Mouse (Mus musculus) embryonic facial prominence, embryonic 14.5 days (tissue): ENCODE measurements at regions not wholly inside any gene's neighbourhood (a gene's known extent, or its start where the extent isn't known, plus 50 kb on each side); places are given as distances from the start of the nearest gene placed in this dataset.

Source experiments
- ATAC-seq: fragments of 200-750 bp; cut with Nextera tagmentation; 2 replicates; pipeline ENCODE4 v1.8.0; 2017; ENCODE audit warnings: low read depth, moderate number of reproducible peaks, moderate TSS enrichment
- DNase-seq: peaks from one replicate; pipeline ENCODE4 v3.0.0-alpha.2; 2015; ENCODE audit warnings: low spot score
- H3K27ac ChIP-seq: fragments of 300-500 bp; sonication (generic); replicated peaks from 2 replicates; pipeline ENCODE4 v1.5.1; 2014; ENCODE audit warnings: low read depth, mild to moderate bottlenecking, low read length, moderate library complexity
- H3K27me3 ChIP-seq: fragments of 300-500 bp; sonication (generic); replicated peaks from 2 replicates; pipeline ENCODE4 v1.6.1; 2014; ENCODE audit warnings: low read length; ENCODE audit not compliant: control insufficient read depth, insufficient read depth
- H3K36me3 ChIP-seq: fragments of 300-500 bp; sonication (generic); 2 replicates; pipeline ENCODE4 v1.6.1; 2014; ENCODE audit warnings: low read length, mixed read lengths; ENCODE audit not compliant: control insufficient read depth, insufficient read depth
- H3K4me1 ChIP-seq: fragments of 300-500 bp; sonication (generic); 2 replicates; pipeline ENCODE4 v1.6.1; 2014; ENCODE audit warnings: antibody characterized with exemption, low read length; ENCODE audit not compliant: control insufficient read depth, insufficient read depth
- H3K4me2 ChIP-seq: fragments of 300-500 bp; sonication (generic); 2 replicates; pipeline ENCODE4 v1.6.1; 2014; ENCODE audit warnings: low read depth, mild to moderate bottlenecking, low read length, moderate library complexity, mixed read lengths
- H3K4me3 ChIP-seq: fragments of 300-500 bp; sonication (generic); 2 replicates; pipeline ENCODE4 v1.5.1; 2014; ENCODE audit warnings: low read depth, mild to moderate bottlenecking, low read length
- H3K9ac ChIP-seq: fragments of 300-500 bp; sonication (generic); 2 replicates; pipeline ENCODE4 v1.6.1; 2014; ENCODE audit warnings: low read depth, mild to moderate bottlenecking, low read length, moderate library complexity, mixed read lengths
- H3K9me3 ChIP-seq: fragments of 300-500 bp; sonication (generic); 2 replicates; pipeline ENCODE4 v1.6.1; 2016; ENCODE audit warnings: low read length; ENCODE audit not compliant: control insufficient read depth
- WGBS: fragments of 180-500 bp; shearing (Covaris S2); extraction: QIAGEN DNeasy Blood & Tissue Kit; methylation state at CpG from one replicate; pipeline ENCODE4 v1.1.7; 2014; 5-methylcytosine and 5-hydroxymethylcytosine counted together

GRCm38 (mm10) chr6:138782470-138782869, 124.1 kb upstream of the Igbp1b start:
- Histone ChIP-seq H3K36me3 (no peaks in the 10 kb centered on the region), H3K4me3 (no peak overlapping the region), H3K27ac (no peak overlapping the region), H3K9ac (no peak overlapping the region), H3K9me3 (no peaks in the 10 kb centered on the region), H3K4me1 (no peaks in the 10 kb centered on the region), H3K27me3 (no peaks in the 10 kb centered on the region), H3K4me2 (no peak overlapping the region)
- no peak for ATAC-seq
- WGBS, result 81% methylated on average over 4 of the region's 4 CpGs
- DNase-seq, result no peak

GRCm38 (mm10) chr6:138761991-138762390, 103.6 kb upstream of the Igbp1b start:
- ATAC-seq, result no peak
- Histone ChIP-seq H3K4me1 (no peaks in the 10 kb centered on the region), H3K36me3 (no peaks in the 10 kb centered on the region), H3K27ac (no peak overlapping the region), H3K4me3 (no peak overlapping the region), H3K4me2 (no peak overlapping the region), H3K9ac (no peak overlapping the region), H3K9me3 (no peaks in the 10 kb centered on the region), H3K27me3 (no peaks in the 10 kb centered on the region)
- DNase-seq, result no peak
- 75% methylated on average over 3 of the region's 3 CpGs for WGBS

- Histone ChIP-seq H3K36me3 (no peaks in the 10 kb centered on the region), H3K27ac (no peak overlapping the region), H3K9me3 (no peaks in the 10 kb centered on the region), H3K9ac (no peak overlapping the region), H3K4me1 (no peaks in the 10 kb centered on the region), H3K4me2 (no peak overlapping the region), H3K27me3 (no peaks in the 10 kb centered on the region), H3K4me3 (no peak overlapping the region)
- WGBS, result 66% methylated on average over 5 of the region's 5 CpGs
- ATAC-seq (no peak), DNase-seq (peak; percentile 2)
These were observed 96.6 kb upstream of the Igbp1b start for GRCm38 (mm10) chr6:138754955-138755303.

GRCm38 (mm10) chr6:138754302-138754954, 96.1 kb upstream of the Igbp1b start:
- Histone ChIP-seq H3K36me3 (no peaks in the 10 kb centered on the region), H3K4me2 (no peak overlapping the region), H3K9ac (no peak overlapping the region), H3K27me3 (no peaks in the 10 kb centered on the region), H3K27ac (no peak overlapping the region), H3K4me1 (no peaks in the 10 kb centered on the region), H3K4me3 (no peak overlapping the region), H3K9me3 (no peaks in the 10 kb centered on the region)
- ATAC-seq, result no peak
- 70% methylated on average over 2 of the region's 2 CpGs for WGBS
- DNase-seq, result peak; percentile 15

- DNase-seq (peak; percentile 13), ATAC-seq (peak; percentile 67; the same call in 1 of the 2 replicates)
- Histone ChIP-seq H3K27ac (no peak overlapping the region), H3K27me3 (no peaks in the 10 kb centered on the region), H3K4me3 (no peak overlapping the region), H3K4me2 (no peak overlapping the region), H3K36me3 (no peaks in the 10 kb centered on the region), H3K4me1 (no peaks in the 10 kb centered on the region), H3K9ac (no peak overlapping the region), H3K9me3 (no peaks in the 10 kb centered on the region)
These were observed 59.4 kb upstream of the Igbp1b start for GRCm38 (mm10) chr6:138717698-138718097.
